Mouse (Mus musculus): ENCODE measurements around the gene Dek.

- TF ChIP-seq POLR2A (IDR thresholded peaks at IDR 0.05; ENCODE audit: extremely low read depth, insufficient read depth, low read length) = no peak
- TF ChIP-seq CTCF (IDR thresholded peaks at IDR 0.05; ENCODE audit: low read depth, low read length) = no peak
Measured at GRCm38 (mm10) chr13:47093791-47094190, 12.2 kb downstream of the Dek start.

Measured in liver, adult 2 months (tissue).